Mouse (Mus musculus): ENCODE data around the gene Polr3b.

- TF ChIP-seq CTCF (IDR thresholded peaks at IDR 0.05; ENCODE audit: control insufficient read depth, insufficient read depth, low read length) (no peak), POLR2A (IDR thresholded peaks at IDR 0.05; ENCODE audit: borderline replicate concordance, control insufficient read depth, low read depth, low read length) (no peak)
These were observed 133.7 kb downstream of the Polr3b start, which contains the start of gene Rfx4 for GRCm38 (mm10) chr10:84755786-84756203.

Measured in bone marrow, adult 2 months (tissue).